Mouse (Mus musculus) T-helper 1 cell (primary cell): ENCODE measurements at regions not wholly inside any gene's neighbourhood (a gene's known extent, or its start where the extent isn't known, plus 50 kb on each side); places are given as distances from the start of the nearest gene placed in this dataset.

ENCODE experiments used
- in situ Hi-C: fragments of 300-600 bp; cut with MboI, MseI; formaldehyde crosslinking; loops from one replicate; pipeline ENCODE4 v1.15.1; 2025; ENCODE audit warnings: high pct_unique_total_duplicates

DNA sequence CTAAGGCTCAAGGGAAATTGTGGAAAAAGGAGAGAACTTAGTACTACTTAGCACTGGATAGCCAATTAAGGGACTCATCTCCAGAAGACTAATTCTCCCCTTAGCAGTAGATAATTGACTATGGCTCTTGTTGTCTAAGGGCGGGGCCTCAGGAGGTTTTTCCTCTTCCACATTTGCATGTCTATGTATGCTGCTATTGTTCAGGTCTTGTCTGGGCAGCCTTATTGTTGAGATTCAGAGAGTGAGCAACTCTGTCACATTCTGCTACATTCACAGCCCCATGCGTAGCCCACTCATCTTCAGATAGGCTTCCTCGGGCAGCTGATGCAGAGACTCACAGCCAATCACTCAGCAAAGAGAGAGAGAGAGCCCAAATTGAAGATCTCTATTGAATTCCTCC, 339.9 kb downstream of the Gpam start:
- in situ Hi-C loops, result no loop called here

DNA sequence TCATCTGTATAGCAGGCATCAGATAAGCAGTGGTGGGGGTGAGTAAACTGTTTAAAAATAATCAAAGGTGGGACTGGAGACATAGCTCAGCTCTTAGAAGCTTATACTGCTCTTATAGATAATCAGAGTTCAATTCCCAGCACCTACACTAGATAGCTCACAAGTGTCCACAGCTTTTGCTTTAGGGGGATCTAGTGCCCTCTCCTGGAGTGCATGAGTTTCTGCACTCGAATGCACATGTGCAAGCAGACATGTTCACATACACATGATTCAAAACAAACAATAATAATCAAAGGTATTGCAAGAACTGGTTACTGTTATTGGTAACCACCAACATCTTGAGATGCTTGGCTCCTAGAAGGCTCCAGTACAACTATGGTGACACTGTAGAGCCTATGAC, 343.3 kb downstream of the Gpam start:
- in situ Hi-C loops, result no loop called here

DNA sequence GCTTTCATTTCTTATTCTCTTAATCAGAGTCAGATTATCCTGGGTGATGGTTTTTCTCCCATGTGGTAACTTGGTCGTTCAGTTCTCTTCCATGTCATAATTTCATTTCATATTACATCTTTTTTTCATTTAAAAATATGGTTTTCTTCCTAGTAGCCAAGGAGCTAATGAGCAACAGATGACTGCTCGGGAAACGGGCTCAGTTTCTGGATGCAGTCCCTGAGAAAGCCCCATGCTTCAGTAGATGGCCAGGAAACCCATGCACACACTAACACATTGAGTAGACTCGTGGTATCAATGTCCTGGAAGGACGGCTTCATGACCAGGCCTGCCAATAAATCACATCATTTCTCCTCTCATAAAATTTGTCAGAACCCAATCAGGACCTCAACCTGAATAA, 369.3 kb downstream of the Gpam start:
- in situ Hi-C loops, result no loop called here

DNA sequence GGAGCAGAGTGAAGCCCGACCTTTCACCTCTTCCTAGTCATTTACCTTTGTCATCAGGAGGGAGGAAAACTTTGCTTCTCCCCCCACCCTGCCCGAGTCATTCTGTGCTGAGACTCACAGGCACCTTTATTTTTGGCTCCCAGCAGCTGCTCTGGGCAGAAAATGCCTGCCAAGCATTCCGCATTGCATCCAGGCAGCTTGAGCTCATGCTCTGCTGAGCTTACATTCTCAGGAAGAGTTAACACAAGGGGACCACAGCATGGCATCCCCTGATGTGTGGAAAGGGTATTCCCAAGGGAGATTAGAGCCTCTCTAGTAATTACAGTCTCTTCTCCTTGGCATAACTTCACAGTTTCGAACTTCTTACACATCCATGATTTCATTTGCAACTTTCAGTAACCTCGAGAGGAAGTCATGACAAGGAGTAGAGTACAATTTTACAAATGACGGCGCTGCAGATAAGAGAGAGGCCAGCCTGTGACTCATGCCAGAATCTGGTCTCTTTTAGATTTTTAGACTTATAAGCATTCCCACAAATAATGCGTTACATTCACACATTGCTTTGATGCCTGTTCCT, 370.3 kb downstream of the Gpam start:
- in situ Hi-C loops, result no loop called here

DNA sequence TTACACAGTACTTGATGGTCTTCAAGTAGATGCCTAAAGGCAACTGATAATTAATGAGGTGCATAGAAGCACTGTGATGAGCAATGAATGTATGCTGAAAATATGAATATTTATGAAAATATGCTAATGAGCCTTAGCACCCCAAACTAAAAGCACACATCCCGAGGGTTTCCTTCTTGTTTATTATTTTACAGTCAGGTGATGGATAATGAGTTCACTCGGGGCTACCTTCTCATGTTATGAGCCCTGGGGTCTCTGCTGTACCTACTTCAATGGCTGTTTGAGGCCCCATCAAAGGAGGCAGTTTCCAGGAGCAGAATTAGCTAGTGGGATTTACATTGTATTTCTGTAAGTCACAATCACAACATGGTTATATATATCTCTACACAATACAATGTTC, 371.6 kb downstream of the Gpam start:
- in situ Hi-C loops, result no loop called here

DNA sequence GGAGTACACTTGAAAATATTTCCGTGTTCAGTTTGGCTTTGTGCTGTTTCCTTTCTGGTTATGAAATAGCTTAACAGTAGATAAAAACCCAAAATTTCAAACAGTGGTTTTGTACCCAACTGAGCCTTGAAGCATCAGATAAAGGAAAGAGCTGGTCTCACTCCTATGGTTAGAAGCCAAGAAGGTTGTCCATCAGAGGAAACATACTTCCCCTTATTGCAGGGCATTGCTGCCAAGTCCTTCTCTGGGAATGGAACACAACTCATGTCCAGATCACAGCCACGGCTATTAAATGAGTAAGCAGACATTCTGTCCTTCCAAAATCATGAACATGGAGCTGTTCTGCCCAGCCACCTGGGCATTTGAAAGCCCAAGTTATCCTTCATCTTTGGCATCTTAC, 393.1 kb downstream of the Gpam start:
- in situ Hi-C loops, result no loop called here

DNA sequence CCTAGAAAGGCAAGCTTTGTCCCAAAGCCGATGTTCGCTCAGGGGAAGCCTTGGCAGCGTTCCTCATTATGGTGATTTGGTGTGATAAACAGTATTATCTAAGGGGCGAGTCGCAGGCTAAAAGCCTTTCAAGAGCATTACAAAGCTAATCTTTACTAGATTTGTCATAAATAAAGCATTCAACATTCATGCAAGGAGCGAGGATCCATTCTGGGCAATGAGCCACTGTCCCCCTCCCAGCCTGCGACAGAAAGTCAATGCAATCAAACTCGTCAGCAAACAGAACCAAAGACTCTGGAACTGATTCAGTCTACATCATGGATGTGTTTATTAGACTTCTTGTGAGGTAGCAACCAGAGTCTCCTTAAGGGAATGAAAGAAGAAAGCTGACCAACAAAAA, 395.3 kb downstream of the Gpam start:
- in situ Hi-C loops, result no loop called here

DNA sequence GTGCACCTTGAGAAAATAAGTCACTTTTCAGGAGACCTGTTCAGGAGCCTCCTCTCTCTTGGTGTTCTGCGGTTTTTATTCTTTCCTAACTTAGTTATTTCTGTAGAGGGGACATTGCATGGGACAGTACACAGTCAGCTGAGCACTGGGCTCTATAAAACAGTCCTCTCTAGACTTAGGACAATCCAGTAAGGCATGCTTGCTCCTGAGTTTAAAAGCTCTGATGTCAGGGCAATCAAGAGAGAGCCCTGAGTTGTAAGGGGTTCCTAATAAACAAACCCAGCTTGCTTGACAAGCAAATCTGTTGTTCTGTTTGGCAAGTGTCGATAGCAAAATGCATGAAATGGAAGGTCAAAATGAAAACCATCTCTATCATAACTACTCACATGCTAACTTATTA, 395.7 kb downstream of the Gpam start:
- in situ Hi-C loops, result no loop called here

DNA sequence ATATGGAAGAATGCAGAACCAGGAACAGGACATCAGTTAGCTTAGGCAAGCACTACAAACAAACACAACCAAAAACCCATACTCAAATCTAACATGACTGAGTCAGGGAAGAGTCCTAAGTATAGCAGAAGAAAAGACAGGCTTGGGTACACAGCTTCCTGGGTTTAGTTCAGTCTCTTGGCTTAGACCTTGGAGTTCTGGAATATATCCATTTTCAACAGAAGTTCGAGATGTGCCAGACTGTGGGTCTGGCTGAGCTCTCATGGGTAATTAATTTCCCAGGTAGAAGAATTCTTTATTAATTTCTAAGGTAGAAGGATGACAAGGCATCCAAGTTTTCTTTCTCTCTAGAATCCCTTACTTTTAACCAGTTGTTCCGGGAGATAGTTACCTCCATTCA, 396.2 kb downstream of the Gpam start:
- in situ Hi-C loops, result no loop called here

DNA sequence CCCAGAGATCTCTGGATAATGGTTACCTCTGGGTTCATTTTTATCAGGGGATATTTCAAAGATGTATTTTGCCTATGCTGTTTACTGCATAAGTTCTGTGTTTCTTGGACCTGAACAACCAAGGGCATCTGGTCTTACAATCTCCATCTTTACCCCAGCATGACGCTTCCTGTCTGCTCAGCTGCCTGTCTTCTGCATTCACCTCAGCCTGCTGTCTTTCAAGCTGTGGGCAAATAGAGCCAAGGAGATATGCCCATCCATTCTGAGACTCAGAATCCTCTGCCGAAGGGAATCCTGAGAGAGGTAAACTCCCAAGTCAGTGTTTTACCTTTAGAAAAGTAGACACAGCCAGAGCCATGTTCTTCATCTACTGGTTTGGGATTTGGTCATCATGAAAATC, 396.7 kb downstream of the Gpam start:
- in situ Hi-C loops, result no loop called here

DNA sequence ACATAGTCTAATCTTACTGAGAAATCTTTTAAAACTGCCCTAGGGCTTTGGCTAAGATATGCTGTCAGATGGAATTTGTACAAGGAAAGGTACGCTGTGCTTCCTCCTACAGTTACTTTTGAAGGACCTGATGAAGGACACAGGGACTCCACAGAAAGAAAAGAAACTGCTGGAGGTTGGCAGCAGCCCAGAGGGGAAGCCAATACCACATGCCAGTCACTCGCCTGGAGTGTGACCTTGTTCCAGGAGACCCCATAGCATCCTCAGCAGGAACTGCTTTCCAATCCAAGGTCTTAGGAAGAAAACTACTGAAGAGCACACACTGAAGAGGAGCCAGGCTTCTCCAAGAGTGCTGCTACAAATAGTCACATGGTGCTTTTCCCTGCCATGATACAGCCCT, 404.9 kb downstream of the Gpam start:
- in situ Hi-C loops, result no loop called here

DNA sequence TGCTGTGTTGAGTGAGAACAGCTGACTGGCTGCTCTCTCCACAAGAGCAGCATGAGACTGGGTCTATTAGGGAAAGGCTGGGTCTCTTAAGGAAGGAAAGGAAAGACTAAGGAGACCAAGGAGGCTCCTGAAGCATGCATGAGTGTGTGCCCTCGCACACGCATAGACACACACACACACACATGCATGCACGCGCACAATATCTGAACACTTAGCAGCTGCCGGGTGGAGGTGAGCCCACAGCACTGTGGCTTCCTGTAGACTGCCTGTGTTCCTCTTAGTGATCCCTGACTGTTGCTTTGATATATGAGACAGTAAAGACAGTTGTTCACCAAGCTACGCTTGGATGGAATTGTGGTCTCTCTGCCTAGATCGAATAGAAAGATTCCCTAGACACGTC, 429.6 kb downstream of the Gpam start:
- in situ Hi-C loops, result no loop called here

DNA sequence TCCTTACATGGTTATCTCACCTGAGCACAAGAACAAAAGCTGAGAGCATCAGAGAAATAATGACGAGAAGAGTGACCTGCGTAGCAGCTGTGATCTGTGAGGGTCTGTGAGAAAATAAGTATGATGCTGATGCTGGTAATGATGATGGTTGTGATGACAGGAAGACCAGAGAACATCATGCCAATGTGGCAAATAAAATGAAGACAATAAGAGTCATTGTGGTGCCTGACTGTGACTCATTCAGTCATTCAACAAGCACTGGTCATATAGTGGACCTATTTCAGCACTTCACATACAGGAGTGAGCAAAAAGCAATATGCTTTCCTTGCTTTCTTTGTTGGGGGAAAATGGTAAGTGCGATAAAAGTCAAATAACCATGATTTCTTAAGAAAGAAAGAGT, 433.3 kb downstream of the Gpam start:
- in situ Hi-C loops, result no loop called here

DNA sequence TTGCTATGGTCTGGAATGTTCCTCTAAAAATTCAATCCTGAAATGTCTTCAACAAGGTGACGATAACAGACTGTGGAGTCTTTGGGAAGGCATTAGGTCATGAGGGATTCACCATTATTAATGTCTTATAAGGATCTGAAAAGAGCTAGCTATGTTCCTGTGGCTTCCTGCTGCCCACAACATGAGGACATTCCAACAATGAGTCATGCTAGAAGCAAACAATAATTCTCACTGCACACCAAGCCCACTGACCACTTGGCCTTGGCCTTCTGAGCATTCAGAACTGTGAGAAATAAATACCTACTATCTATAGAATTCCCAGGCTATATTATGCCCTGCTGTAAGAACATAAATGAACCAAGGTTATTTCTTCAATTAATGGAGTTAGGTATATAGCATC, 433.9 kb downstream of the Gpam start:
- in situ Hi-C loops, result no loop called here

DNA sequence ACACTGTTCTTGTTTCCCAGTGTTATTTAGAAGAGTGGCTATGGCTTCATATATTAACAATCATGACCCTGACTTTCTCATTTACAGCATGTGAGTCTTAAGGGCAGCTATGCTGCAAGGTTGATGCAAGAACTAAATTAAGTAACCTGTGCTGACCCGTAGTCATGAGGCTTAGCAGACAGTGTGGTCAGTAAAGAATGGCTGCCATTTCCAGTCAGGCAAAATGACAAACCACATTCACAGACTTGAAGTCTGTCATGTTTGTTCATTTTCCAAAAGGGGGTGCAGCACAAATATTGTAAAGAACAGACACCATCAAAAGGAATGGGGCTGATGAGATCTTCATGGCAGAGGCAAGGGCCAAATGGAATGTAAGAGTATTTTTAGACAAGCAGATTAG, 435.2 kb downstream of the Gpam start:
- in situ Hi-C loops, result no loop called here

DNA sequence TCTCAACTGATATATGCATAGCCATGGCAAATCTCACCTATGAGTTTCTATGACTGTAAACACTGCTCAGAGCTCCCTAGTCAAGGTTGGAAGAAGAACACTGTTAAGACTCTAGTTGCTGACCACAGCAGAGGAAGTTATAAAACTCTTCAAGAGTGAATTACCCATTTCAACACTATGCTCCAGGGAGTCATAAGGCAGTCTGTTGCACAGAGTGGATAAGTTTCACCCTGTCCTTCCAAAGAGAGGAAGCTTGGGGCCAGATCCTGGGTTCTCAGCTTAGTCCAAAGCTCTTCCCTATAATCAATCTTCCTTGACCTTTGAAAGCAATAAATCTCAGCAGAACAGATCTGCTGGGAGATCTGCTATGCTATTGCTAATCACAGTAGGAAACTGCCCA, 438.4 kb downstream of the Gpam start:
- in situ Hi-C loops, result no loop called here

DNA sequence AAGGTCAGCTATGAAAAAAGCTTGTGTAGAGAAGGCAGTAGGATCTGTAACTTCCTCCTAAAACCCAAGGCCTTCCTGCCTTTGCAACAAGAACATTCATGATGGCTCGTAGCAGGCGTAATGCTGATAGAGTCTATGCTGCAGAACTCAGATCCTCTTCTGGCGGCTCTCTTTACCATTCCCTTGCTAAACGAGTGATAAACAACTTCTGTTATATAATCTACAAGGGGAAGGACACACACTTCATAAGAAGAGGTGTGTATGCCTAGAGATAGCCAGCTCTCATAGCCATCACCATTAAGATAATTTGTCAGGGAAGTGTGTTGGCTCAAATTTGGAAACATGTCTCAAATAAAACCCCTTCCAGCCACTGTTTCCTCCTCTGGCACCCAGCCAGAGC, 441.9 kb downstream of the Gpam start:
- in situ Hi-C loops, result no loop called here
